8 mouse cellular contexts compared by ENCODE assay signal in the genomic region with DNA sequence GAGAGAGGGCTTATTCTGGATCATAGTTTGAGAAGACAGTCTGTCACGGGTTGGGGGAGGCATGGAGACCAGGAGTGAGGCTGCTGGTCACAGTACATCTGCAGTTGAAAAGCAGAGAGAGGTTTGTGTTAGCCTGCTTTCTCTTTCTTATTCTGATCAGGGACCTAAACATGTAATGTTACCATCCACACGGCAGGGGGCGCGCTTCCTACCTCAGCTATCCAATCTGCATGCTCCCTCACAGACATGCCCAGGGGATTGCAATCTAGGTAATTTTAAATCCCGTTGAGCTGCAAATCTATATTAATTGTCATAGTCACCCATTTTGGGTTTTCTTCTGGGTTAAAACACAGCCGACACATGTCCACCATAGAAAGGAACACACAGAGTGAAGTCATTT.
DNase-seq lines count a peak whose midpoint lies in the region; ATAC-seq and TF ChIP-seq lines count a peak whose summit lies in the region.
"Had no signal": no experiment of that assay in that cellular context is flagged by ENCODE, and none has a peak within 500 bp of the region (broad histone marks: within the 10 kb centered on the region; RNA-seq: fewer than 3 reads in every experiment).

No protein-coding gene starts in this region.

- no peak for TF ChIP-seq POLR2A in bone marrow, adult 2 months (IDR thresholded peaks at IDR 0.05; ENCODE audit: borderline replicate concordance, control insufficient read depth, low read depth, low read length)

- H3K27ac ChIP-seq in intestine, embryonic 14.5 days (ENCODE audit: low read depth), result no peak overlapping the region
- H3K27ac ChIP-seq in intestine, embryonic 15.5 days, result no peak overlapping the region
- H3K27ac ChIP-seq in bone marrow, adult 2 months (ENCODE audit: control insufficient read depth, insufficient read depth, low read depth, low read length, poor library complexity), result no peak overlapping the region
- H3K27ac ChIP-seq: limb, embryonic 15.5 days had no signal

- H3K4me3 ChIP-seq in intestine, embryonic 14.5 days (ENCODE audit: low read depth, low read length), result no peak overlapping the region
- no peak overlapping the region for H3K4me3 ChIP-seq in intestine, embryonic 15.5 days (replicated peaks)
- H3K4me3 ChIP-seq in bone marrow, adult 2 months (replicated peaks; ENCODE audit: control insufficient read depth, low read depth, low read length), result no peak overlapping the region
- H3K4me3 ChIP-seq: limb, embryonic 15.5 days had no signal

- no peak for ATAC-seq in intestine, embryonic 14.5 days (replicated peaks; ENCODE audit: low FRiP score, low TSS enrichment, low read depth)
- ATAC-seq in intestine, embryonic 15.5 days, result no peak

- peak; percentile 52 for TF ChIP-seq CTCF in bone marrow, adult 2 months (IDR thresholded peaks at IDR 0.05; ENCODE audit: control insufficient read depth, insufficient read depth, low read length)

- no peak overlapping the region for H3K9ac ChIP-seq in intestine, embryonic 14.5 days (ENCODE audit: low read length)
- H3K9ac ChIP-seq in intestine, embryonic 15.5 days, result no peak overlapping the region
- H3K9ac ChIP-seq: limb, embryonic 15.5 days had no signal

- H3K27me3 ChIP-seq in intestine, embryonic 14.5 days (replicated peaks; ENCODE audit: control insufficient read depth, insufficient read depth, low read length), result no peaks in the 10 kb centered on the region
- no peaks in the 10 kb centered on the region for H3K27me3 ChIP-seq in intestine, embryonic 15.5 days (replicated peaks)

- 35% methylated on average over 6 of the region's 6 CpGs for WGBS in intestine, embryonic 14.5 days
- WGBS in intestine, embryonic 15.5 days, result 39% methylated on average over 6 of the region's 6 CpGs
- 31% methylated on average over 6 of the region's 6 CpGs for WGBS in bone marrow, adult 2 months

- no peaks in the 10 kb centered on the region for H3K9me3 ChIP-seq in intestine, embryonic 14.5 days (ENCODE audit: control insufficient read depth, low read length)
- no peaks in the 10 kb centered on the region for H3K9me3 ChIP-seq in intestine, embryonic 15.5 days
- H3K9me3 ChIP-seq: limb, embryonic 15.5 days had no signal

- peak; percentile 76 for DNase-seq in intestine, embryonic 14.5 days (ENCODE audit: low spot score)
- DNase-seq in thymus, postnatal 4 days, result peak; percentile 59
- no peak for DNase-seq in thymus, postnatal 25 days
- DNase-seq in kidney, postnatal 25 days, result peak; percentile 58 to 67
- DNase-seq in skeletal muscle tissue, adult 2 months (ENCODE audit: low read depth, low spot score), result peak; percentile 4

- H3K4me2 ChIP-seq in intestine, embryonic 14.5 days (ENCODE audit: low read length), result no peak overlapping the region
- no peak overlapping the region for H3K4me2 ChIP-seq in intestine, embryonic 15.5 days (replicated peaks)
- H3K4me2 ChIP-seq: limb, embryonic 15.5 days had no signal

- no peaks in the 10 kb centered on the region for H3K4me1 ChIP-seq in intestine, embryonic 14.5 days (replicated peaks; ENCODE audit: control insufficient read depth, insufficient read depth, low read length)
- no peaks in the 10 kb centered on the region for H3K4me1 ChIP-seq in intestine, embryonic 15.5 days (replicated peaks)
- H3K4me1 ChIP-seq in bone marrow, adult 2 months (ENCODE audit: control insufficient read depth, insufficient read depth, low read length), result no peaks in the 10 kb centered on the region

- no peaks in the 10 kb centered on the region for H3K36me3 ChIP-seq in intestine, embryonic 14.5 days (ENCODE audit: control insufficient read depth, insufficient read depth, low read length)
- H3K36me3 ChIP-seq in intestine, embryonic 15.5 days, result no peaks in the 10 kb centered on the region
- H3K36me3 ChIP-seq: limb, embryonic 15.5 days had no signal
